Mouse (Mus musculus): ENCODE measurements at regions not wholly inside any gene's neighbourhood (a gene's known extent, or its start where the extent isn't known, plus 50 kb on each side); places are given as distances from the start of the nearest gene placed in this dataset.
A peak's percentile ranks its signal among the peaks of the same experiment; 100 is the strongest.

DNA sequence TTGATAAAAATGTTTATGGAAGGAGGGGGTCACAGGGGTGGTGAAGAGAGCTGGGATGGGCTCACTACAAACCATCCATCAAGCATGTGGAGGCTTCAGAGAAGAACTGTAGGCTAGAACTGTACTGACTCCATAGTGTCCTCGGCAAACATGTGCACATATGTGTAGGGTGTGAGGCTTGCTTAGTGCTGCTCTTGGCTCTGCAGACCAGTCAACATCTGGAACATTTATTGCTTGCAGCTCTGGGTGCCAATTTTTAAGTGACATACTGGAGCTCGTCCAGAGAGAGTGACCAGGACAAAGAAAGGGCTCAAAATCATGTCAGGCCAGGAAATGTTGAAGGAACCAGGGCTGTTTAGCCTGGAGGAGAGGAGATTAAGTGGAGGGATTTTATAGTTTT, 588.7 kb upstream of the 2610301B20Rik start:
- TF ChIP-seq POLR2AphosphoS2 (IDR thresholded peaks at IDR 0.05; ENCODE audit: insufficient read length, low read depth) (no peak), POLR2A (IDR thresholded peaks at IDR 0.05; ENCODE audit: insufficient read length, low read depth) (no peak), MYOG (IDR thresholded peaks at IDR 0.05; ENCODE audit: control insufficient read depth in 1 of 3, insufficient read depth in 1 of 3, insufficient read length in 2 of 3, low read depth in 2 of 3) (no peak), MAX (IDR thresholded peaks at IDR 0.05; ENCODE audit: low read depth) (no peak), CEBPB (IDR thresholded peaks at IDR 0.05; ENCODE audit: insufficient read depth, poor library complexity, severe bottlenecking) (no peak), USF1 (IDR thresholded peaks at IDR 0.05; ENCODE audit: low read depth) (no peak), E2F4 (IDR thresholded peaks at IDR 0.05; ENCODE audit: insufficient read depth) (no peak)
- H3K4me3 ChIP-seq: no peak overlapping the region
- H3K36me3 ChIP-seq (ENCODE audit: control insufficient read depth, insufficient read depth): no peaks in the 10 kb centered on the region
- no peaks in the 10 kb centered on the region for H3K27me3 ChIP-seq (ENCODE audit: control insufficient read depth, insufficient read depth, insufficient read length)
- no peak overlapping the region for H3ac ChIP-seq (ENCODE audit: control insufficient read depth, insufficient read length)
- H3K4me2 ChIP-seq (ENCODE audit: low read depth): no peak overlapping the region
- H3K79me2 ChIP-seq (ENCODE audit: control insufficient read depth, insufficient read depth): no peaks in the 10 kb centered on the region

GRCm38 (mm10) chr4:10290326-10290725, 584.0 kb upstream of the 2610301B20Rik start:
- Histone ChIP-seq H3K36me3 (ENCODE audit: control insufficient read depth, insufficient read depth) (no peaks in the 10 kb centered on the region), H3ac (ENCODE audit: control insufficient read depth, insufficient read length) (no peak overlapping the region), H3K27me3 (ENCODE audit: control insufficient read depth, insufficient read depth, insufficient read length) (no peaks in the 10 kb centered on the region), H3K4me2 (ENCODE audit: low read depth) (no peak overlapping the region), H3K4me3 (no peak overlapping the region), H3K79me2 (ENCODE audit: control insufficient read depth, insufficient read depth) (no peaks in the 10 kb centered on the region)
- TF ChIP-seq REST (IDR thresholded peaks at IDR 0.05; ENCODE audit: insufficient read depth, insufficient read length): no peak

DNA sequence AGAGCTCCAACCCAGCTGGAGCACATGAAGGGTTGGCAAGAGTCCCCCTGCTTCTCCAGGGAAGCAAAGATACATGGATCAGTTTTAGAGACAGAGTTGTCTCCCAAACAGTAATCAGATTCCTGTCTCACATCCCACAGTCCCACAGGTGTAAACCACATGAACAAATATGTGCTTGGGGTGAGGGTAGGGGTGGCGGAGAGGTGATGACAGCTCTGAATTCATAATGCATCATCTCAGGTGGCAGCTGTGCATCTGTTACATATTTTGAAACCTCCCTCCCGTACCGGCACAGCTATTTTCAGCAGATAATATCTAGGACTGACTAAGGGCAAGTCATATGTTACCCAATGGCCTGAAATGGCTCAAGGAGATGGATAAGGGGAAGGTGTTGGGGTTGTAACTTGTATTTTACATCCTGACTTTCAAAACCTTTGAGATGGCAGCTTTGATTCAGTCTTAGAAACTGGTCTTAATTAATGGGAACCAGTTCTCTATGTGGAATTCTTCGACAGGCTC, 579.2 kb upstream of the 2610301B20Rik start:
- Histone ChIP-seq H3K79me2 (ENCODE audit: control insufficient read depth, insufficient read depth) (no peaks in the 10 kb centered on the region), H3K4me3 (no peak overlapping the region), H3K27me3 (ENCODE audit: control insufficient read depth, insufficient read depth, insufficient read length) (no peaks in the 10 kb centered on the region), H3K36me3 (ENCODE audit: control insufficient read depth, insufficient read depth) (no peaks in the 10 kb centered on the region), H3ac (ENCODE audit: control insufficient read depth, insufficient read length) (no peak overlapping the region), H3K4me2 (ENCODE audit: low read depth) (no peak overlapping the region)
- TF ChIP-seq USF1 (IDR thresholded peaks at IDR 0.05; ENCODE audit: low read depth) (no peak), MYOD1 (IDR thresholded peaks at IDR 0.05; ENCODE audit: control insufficient read depth in 1 of 3, insufficient read length in 2 of 3, low read depth in 2 of 3) (peak in 1 of 3 experiments; percentile 55), REST (IDR thresholded peaks at IDR 0.05; ENCODE audit: insufficient read depth, insufficient read length) (no peak), CEBPB (IDR thresholded peaks at IDR 0.05; ENCODE audit: insufficient read depth, poor library complexity, severe bottlenecking) (no peak), POLR2A (IDR thresholded peaks at IDR 0.05; ENCODE audit: insufficient read length, low read depth) (no peak), MYOG (IDR thresholded peaks at IDR 0.05; ENCODE audit: control insufficient read depth in 1 of 3, insufficient read depth in 1 of 3, insufficient read length in 2 of 3, low read depth in 2 of 3) (no peak)

DNA sequence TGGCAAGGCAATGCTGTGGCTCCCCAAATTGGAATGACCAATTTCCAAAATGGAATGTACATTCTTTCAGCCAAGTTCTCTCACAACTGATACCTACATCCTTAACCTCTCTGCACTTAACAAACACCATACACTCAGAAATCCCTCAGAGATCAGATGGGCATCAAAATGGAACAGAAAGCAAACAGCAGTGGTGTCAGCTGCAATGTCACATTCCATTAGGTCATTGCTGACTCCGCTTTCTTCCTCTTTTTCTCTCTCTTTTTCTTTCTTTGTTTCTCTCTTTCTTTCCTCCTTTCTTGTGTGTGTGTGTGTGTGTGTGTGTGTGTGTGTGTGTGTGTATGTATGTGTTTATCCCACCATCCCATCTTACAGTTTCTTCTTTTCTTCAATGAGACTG, 578.1 kb upstream of the 2610301B20Rik start:
- Histone ChIP-seq H3K4me2 (ENCODE audit: low read depth) (no peak overlapping the region), H3K36me3 (ENCODE audit: control insufficient read depth, insufficient read depth) (no peaks in the 10 kb centered on the region), H3K27me3 (ENCODE audit: control insufficient read depth, insufficient read depth, insufficient read length) (no peaks in the 10 kb centered on the region), H3ac (ENCODE audit: control insufficient read depth, insufficient read length) (no peak overlapping the region), H3K4me3 (no peak overlapping the region), H3K79me2 (ENCODE audit: control insufficient read depth, insufficient read depth) (no peaks in the 10 kb centered on the region)
- TF ChIP-seq REST (IDR thresholded peaks at IDR 0.05; ENCODE audit: insufficient read depth, insufficient read length) (no peak), POLR2A (IDR thresholded peaks at IDR 0.05; ENCODE audit: insufficient read length, low read depth) (no peak), TCF3 (IDR thresholded peaks at IDR 0.05; ENCODE audit: insufficient read length, low read depth) (no peak), MYOG (IDR thresholded peaks at IDR 0.05; ENCODE audit: control insufficient read depth in 1 of 3, insufficient read depth in 1 of 3, insufficient read length in 2 of 3, low read depth in 2 of 3) (no peak), CEBPB (IDR thresholded peaks at IDR 0.05; ENCODE audit: insufficient read depth, poor library complexity, severe bottlenecking) (no peak), MYOD1 (IDR thresholded peaks at IDR 0.05; ENCODE audit: control insufficient read depth in 1 of 3, insufficient read length in 2 of 3, low read depth in 2 of 3) (no peak), E2F4 (IDR thresholded peaks at IDR 0.05; ENCODE audit: insufficient read depth) (no peak), POLR2AphosphoS2 (IDR thresholded peaks at IDR 0.05; ENCODE audit: insufficient read length, low read depth) (no peak), MAX (IDR thresholded peaks at IDR 0.05; ENCODE audit: low read depth) (no peak), SRF (IDR thresholded peaks at IDR 0.05; ENCODE audit: control insufficient read depth, insufficient read length, low read depth) (no peak), TCF12 (IDR thresholded peaks at IDR 0.05; ENCODE audit: insufficient read depth, poor library complexity, severe bottlenecking) (no peak), USF1 (IDR thresholded peaks at IDR 0.05; ENCODE audit: low read depth) (no peak)

DNA sequence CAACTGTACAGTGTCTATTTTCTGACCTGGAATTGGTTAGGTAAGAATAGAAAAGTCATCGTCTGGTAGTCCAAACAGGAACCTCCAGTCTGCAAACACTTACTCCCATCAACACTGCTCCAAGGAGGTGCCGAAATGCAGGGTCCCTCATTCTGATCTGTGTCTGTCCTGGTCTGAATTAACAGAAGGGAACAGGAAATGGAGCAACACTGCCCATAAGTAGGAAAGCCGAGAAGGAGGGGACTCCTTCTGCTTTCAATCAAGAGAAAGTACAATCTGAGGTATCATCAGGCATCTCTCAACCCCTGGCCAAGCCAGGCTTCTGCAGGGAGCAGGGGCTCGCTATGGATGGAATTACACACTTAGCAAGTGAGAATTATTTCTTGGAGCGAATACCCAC, 562.4 kb upstream of the 2610301B20Rik start:
- Histone ChIP-seq H3ac (ENCODE audit: control insufficient read depth, insufficient read length) (no peak overlapping the region), H3K27me3 (ENCODE audit: control insufficient read depth, insufficient read depth, insufficient read length) (no peaks in the 10 kb centered on the region), H3K4me3 (no peak overlapping the region), H3K36me3 (ENCODE audit: control insufficient read depth, insufficient read depth) (no peaks in the 10 kb centered on the region), H3K79me2 (ENCODE audit: control insufficient read depth, insufficient read depth) (no peaks in the 10 kb centered on the region), H3K4me2 (ENCODE audit: low read depth) (no peak overlapping the region)
- no peak for TF ChIP-seq MAX (IDR thresholded peaks at IDR 0.05; ENCODE audit: low read depth)
- TF ChIP-seq TCF3 (IDR thresholded peaks at IDR 0.05; ENCODE audit: insufficient read length, low read depth): no peak
- no peak for TF ChIP-seq USF1 (IDR thresholded peaks at IDR 0.05; ENCODE audit: low read depth)
- no peak for TF ChIP-seq MYOD1 (IDR thresholded peaks at IDR 0.05; ENCODE audit: control insufficient read depth in 1 of 3, insufficient read length in 2 of 3, low read depth in 2 of 3)
- no peak for TF ChIP-seq SRF (IDR thresholded peaks at IDR 0.05; ENCODE audit: control insufficient read depth, insufficient read length, low read depth)
- TF ChIP-seq POLR2AphosphoS2 (IDR thresholded peaks at IDR 0.05; ENCODE audit: insufficient read length, low read depth): no peak
- no peak for TF ChIP-seq MYOG (IDR thresholded peaks at IDR 0.05; ENCODE audit: control insufficient read depth in 1 of 3, insufficient read depth in 1 of 3, insufficient read length in 2 of 3, low read depth in 2 of 3)
- TF ChIP-seq REST (IDR thresholded peaks at IDR 0.05; ENCODE audit: insufficient read depth, insufficient read length): no peak
- TF ChIP-seq TCF12 (IDR thresholded peaks at IDR 0.05; ENCODE audit: insufficient read depth, poor library complexity, severe bottlenecking): no peak

Measured in myocyte (in vitro differentiated cells).